Mouse (Mus musculus): Measurements from ENCODE around the gene Dner.

DNA sequence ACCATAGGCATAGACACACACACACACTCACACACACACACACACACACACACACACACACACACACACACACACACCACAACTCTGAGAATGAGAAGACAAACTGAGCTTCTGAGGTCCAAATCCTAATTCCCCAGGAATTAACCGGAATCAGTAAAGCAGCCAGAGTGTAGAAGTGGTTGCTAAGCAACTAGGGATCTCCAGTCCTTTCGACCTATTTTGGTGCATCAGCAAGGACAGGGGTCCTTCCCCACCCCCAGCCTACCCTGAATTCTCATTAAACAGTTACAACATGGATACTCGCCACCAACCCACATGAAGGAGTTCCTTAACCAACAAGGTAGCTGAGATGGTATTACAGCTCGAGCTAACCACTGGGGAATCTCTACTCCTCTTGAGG is 18.1 kb downstream of the Dner start:
- TF ChIP-seq CTCF (IDR thresholded peaks at IDR 0.05 in 2 of 3, conservative IDR thresholded peaks at IDR 0.05 in 1 of 3; ENCODE audit: control insufficient read depth in 1 of 3, insufficient read depth in 1 of 3, low read depth in 2 of 3, low read length in 3 of 3, poor library complexity in 1 of 3, severe bottlenecking in 1 of 3) (no peak), POLR2A (IDR thresholded peaks at IDR 0.05; ENCODE audit: control insufficient read depth in 1 of 2, insufficient read depth in 1 of 2, low read depth in 1 of 2, low read length in 2 of 2, poor library complexity in 1 of 2) (no peak), E2F4 (IDR thresholded peaks at IDR 0.05; ENCODE audit: borderline replicate concordance, low read depth, low read length) (no peak), RCOR1 (IDR thresholded peaks at IDR 0.05; ENCODE audit: low read depth, low read length) (no peak), HCFC1 (IDR thresholded peaks at IDR 0.05; ENCODE audit: low read depth, low read length) (no peak), CHD1 (IDR thresholded peaks at IDR 0.05; ENCODE audit: low read depth, low read length) (no peak), USF2 (IDR thresholded peaks at IDR 0.05; ENCODE audit: borderline replicate concordance in 1 of 2, insufficient read depth in 1 of 2, low read depth in 1 of 2, low read length in 2 of 2) (no peak), BHLHE40 (IDR thresholded peaks at IDR 0.05; ENCODE audit: borderline replicate concordance, low read depth, low read length) (no peak), POLR2AphosphoS2 (IDR thresholded peaks at IDR 0.05; ENCODE audit: low read length) (no peak), ELF1 (IDR thresholded peaks at IDR 0.05; ENCODE audit: low read depth, low read length) (no peak), ZNF384 (IDR thresholded peaks at IDR 0.05; ENCODE audit: low read depth, low read length) (no peak), MAX (IDR thresholded peaks at IDR 0.05; ENCODE audit: low read length) (no peak), CHD2 (IDR thresholded peaks at IDR 0.05; ENCODE audit: low read length) (no peak), GATA1 (IDR thresholded peaks at IDR 0.05; ENCODE audit: low read depth, low read length) (no peak)

All from MEL (cell line).